Mouse (Mus musculus) layer of hippocampus, adult 8-10 months (tissue): ENCODE measurements around the gene Kctd3. TPM values are rescaled to one million over a fixed set of nuclear protein-coding genes. Genes with fewer than 3 reads are reported as not detected.
"Not testable (repeated sequence)": the region's sequence is repeated elsewhere in the genome, so short reads cannot be mapped to it uniquely, and the experiment has no call there.

ENCODE experiments used
- DNase-seq, 2 experiments: peaks; one replicate each; pipeline ENCODE4 v3.0.0; 2022; ENCODE audit warnings: low spot score in 2 of 2
- total RNA-seq, 4 experiments: library from RNA; stranded (reverse); gene quantifications; 2 replicates each; pipeline ENCODE4 v1.2.4; 2022

Kctd3 gene
- total RNA-seq: 10 to 100 TPM; 71.9 to 99.6 (median 91.4) TPM

DNA sequence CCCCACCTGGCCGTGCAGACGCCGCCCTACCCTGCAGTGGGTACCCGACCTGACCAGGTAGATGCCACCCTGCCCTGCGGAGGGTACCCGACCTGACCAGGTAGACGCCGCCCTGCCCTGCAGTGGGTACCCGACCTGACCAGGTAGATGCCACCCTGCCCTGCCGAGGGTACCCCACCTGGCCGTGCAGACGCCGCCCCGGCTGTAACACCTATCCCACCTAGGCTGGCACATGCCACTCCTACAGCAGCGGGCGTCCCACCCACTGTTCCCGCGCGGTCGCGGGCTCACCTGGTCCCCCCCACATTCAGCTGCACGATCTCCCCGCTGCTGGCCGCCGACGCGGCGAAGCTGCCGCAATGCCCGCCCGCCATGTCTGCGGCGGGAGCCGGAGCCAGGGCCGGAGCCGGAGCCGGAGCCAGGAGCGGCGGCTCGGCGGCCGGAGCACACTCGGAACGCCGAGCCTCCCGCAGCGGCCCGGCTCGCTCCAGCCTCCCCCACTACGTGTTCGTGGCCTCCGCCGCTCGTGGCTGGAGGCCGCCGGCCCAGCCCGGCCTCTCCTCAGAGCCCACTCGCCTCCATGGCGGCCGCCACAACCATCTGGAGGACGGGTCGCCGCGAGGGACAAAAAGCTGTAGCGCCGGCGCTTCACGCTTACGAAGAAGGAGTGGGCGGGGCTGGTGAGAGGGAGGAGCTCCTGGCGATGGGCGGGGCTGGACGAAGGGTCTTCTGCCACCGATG is at the start of gene Kctd3:
Gene Kctd3, minus strand, starts transcription at position 603 of the 741 bp plus-strand sequence.
- peak; percentile 92 to 95 for DNase-seq

DNA sequence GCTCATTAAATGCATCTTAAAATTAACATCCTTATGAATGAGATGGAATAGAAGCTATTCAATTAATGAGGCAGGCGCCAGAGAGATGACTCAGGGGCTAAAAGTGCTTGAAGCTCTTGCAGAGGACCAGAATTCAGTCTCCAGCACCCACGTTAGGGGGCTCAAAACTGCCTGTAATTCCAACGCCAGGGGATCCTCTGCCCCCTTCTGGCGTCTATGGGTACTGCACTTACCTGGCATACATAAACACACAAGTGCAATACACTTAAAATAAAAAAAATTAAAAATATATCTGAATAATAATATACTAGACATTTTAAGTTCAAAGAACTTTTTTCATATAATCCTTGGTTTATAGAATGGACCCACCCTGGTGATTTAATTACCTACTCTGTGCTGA is 49.8 kb upstream of the Kctd3 start:
- no peak for DNase-seq

- DNase-seq: no peak
Observed at GRCm38 (mm10) chr1:189055933-189056332, 48.3 kb upstream of the Kctd3 start.

DNA sequence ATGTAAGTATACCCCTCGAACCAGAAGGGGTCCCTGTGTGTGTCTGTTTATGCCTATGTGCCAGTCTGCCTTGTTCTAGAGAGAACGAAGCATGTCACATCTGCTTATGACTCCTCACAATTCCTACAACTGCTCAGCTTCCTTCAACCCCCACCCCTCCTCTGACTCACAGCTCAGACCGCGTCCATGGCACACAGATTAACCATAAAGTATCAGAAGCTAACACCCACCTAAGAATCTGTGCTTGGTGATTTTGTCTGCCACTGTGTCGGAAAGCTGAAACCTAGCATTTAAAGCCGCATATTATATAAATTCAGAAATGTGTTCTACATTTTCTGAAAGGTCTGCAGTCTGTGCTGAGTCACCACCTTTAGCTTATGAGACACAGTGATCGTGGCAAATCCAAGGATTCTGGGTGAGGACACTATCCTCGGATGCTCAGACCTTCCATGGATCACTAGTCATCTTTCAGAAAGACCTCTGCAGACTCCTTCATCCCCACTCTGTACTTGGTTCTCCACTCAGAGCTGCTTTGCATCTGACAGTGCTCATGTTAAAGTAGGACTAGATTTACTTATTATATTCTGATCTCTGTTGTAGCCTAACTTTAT is 47.4 kb upstream of the Kctd3 start:
- no peak for DNase-seq

DNA sequence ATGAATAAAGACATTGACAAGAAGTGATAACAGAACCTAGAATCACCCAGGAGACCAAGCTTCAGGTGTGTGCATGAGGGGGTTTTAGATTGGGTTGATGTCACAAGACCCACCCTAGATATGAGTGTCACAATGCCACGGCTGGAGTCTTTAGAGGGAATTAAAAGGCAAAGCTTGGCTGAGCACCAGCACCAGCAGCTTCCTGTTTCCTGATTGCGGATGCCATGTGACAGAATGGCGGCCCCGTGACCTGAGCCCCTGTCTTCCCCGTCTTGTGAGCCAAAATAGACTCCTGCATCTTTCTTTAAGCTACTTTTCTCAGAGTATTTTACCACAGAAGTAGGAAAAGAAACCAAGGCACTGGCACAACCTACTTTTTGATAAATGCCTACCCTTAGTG is 46.5 kb upstream of the Kctd3 start:
- DNase-seq: no peak

DNA sequence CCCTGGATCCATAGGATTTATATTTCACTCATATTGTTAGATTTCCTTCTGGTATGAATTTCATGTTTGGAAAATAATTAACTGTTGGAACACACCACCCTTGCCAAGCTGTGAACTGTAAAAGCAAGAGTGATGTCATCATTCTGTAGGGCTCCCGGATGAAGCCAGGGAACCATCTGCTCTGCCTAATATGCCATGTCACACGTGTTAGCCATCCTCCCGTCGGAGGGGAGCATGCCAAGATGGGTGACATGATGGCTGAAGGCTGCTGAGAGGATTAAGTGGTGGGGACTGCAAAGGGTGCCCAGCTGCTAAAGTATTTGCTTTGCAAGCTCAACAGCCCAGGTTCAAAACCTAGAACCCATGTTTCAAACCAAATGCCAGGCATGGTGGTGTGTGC is 44.5 kb upstream of the Kctd3 start:
- DNase-seq: no peak

- DNase-seq: no peak
Observed at GRCm38 (mm10) chr1:189050122-189050521, 42.5 kb upstream of the Kctd3 start.

- no peak for DNase-seq
Observed at GRCm38 (mm10) chr1:189048331-189048730, 40.7 kb upstream of the Kctd3 start.

GRCm38 (mm10) chr1:189047918-189048317 is 40.3 kb upstream of the Kctd3 start:
- DNase-seq: no peak

GRCm38 (mm10) chr1:189046831-189047230 is 39.2 kb upstream of the Kctd3 start:
- no peak for DNase-seq

- no peak for DNase-seq
Observed at GRCm38 (mm10) chr1:189046301-189046700, 38.7 kb upstream of the Kctd3 start.

DNA sequence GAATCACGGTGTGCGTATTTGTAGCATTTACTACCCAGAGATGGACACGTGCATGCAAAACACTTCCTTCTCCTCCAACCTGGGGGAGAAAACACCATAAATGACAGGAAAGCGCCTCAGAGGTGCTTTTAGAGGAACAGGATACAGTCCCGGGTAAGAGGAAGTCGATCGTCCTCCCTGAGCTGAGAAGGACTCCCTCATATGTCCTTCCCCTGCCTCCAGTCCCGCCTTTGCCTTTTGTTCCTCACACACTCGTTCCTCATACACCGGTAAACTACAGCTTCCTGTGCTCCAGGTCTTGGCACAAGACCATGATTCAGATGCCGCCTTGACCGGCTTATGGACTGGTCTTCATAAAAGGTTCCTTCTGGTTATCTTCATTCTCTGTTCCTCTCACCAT is 33.6 kb upstream of the Kctd3 start:
- no peak for DNase-seq

GRCm38 (mm10) chr1:189039348-189039747 is 31.7 kb upstream of the Kctd3 start:
- DNase-seq: no peak

- not testable (repeated sequence) for DNase-seq
Observed at GRCm38 (mm10) chr1:189032817-189033216, 25.2 kb upstream of the Kctd3 start.

- DNase-seq: no peak
Observed at GRCm38 (mm10) chr1:189030975-189031374, 23.3 kb upstream of the Kctd3 start.

DNA sequence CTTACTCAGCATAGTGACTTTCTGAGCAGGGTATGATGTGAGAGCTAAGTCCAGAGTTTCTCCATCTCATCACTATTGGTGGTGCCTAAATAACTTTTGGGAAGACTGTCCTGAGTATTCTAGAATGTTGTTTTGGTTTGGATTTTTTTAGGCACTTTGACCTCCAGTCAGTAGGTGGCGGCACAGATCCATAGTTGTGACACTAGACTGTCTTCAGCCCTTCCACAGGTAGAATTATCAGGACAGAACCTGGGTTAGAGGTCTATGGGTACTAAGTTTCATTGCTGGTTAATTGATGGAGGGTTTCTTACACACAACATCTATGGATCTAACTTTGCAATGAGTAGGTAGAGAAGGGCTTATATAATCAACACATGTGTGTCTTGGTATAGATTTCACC is 20.6 kb upstream of the Kctd3 start:
- no peak for DNase-seq

DNA sequence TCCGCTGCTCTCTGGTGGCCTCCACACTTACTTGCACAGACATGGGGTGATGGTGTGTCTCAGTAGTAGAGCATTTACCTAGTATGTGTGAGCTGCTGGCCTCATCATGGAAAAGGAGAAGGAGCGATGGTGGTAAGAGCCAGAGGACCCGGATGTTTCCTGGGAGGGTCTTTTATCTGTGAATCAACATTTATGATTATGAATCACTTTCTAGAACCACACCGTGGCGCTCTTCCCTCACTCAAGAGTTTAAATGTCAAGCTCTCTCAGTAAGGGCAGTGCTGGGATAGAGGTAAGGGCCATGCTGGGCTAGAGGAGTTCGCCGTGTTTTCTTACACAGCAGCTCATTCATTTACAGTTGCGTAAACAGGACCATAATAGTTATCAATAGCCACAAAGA is 19.2 kb upstream of the Kctd3 start:
- no peak for DNase-seq

- DNase-seq: no peak
Observed at GRCm38 (mm10) chr1:189023701-189024080, 16.1 kb upstream of the Kctd3 start.

DNA sequence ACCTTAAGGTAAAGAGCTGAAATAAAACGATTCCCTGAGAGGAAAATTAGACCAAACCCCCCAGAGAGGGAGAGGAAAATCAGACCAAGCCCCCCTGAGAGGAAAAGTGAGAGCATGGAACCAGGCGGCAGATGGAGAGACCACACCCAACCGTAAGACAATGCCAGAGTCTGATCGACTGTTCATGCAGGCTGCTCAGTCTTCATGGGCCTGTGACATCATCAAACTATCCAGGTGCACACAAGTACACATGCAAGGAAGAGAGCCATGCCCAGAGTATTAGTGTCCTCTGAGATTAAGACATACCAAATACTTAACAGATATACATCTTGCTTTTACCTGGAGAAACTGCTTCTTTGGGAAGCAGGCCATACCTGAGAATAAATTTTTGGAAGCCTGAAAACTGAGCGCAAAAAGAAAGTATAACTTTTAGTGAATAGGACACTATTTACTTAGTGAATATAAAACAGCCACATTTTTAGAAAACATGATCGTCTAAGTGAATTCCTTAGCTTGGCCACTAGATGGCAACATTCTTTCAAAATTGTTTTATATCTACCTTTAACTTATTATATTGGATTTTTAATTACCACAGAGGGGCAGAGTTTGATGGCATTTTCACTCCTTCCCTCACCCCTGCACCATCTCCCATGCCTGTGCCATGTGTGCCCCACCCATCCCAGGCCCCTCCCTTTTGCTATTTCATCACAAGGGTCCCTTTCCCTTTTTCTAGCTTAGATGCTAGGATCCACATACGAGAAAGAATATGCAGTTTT is 15.5 kb upstream of the Kctd3 start:
- DNase-seq: no peak

GRCm38 (mm10) chr1:189015372-189015771 is 7.7 kb upstream of the Kctd3 start:
- peak; percentile 44 to 69 for DNase-seq

DNA sequence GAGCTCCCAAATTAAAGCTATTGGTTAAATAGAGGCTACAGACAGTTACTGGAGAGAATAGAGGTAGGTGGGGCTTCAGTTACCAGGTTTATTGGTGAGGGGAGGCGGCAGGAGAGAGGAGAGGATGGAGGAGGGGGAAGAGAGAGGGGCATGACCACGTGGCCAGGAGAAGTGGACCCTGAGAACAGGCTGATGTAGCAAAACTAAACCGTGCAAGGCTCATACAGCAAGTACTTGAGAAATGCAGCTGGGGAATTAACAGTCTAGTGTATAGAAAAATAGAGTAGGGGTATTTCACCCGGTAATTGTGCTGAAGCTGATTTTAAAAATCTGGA is 5.9 kb upstream of the Kctd3 start:
- no peak for DNase-seq

GRCm38 (mm10) chr1:189012846-189013586 is 5.4 kb upstream of the Kctd3 start:
- no peak for DNase-seq
